Mouse (Mus musculus) T-helper 17 cell (primary cell): ENCODE measurements around the gene Dnajc11.

ENCODE experiments used
- in situ Hi-C, 2 experiments: fragments of 300-600 bp; cut with MboI, MseI; formaldehyde crosslinking; loops; 1 replicate in 1 of 2; 2 replicates in 1 of 2; pipeline ENCODE4 v1.15.1; 2025; ENCODE audit warnings: high pct_unique_total_duplicates in 2 of 2

The Dnajc11 gene

GRCm38 (mm10) chr4:152028456-152028855, 95.0 kb downstream of the Dnajc11 start:
- in situ Hi-C loops: loop anchor here (5.0 kb wide), 1 partner anchor 46 kb away; no protein-coding TSS in a partner anchor

DNA sequence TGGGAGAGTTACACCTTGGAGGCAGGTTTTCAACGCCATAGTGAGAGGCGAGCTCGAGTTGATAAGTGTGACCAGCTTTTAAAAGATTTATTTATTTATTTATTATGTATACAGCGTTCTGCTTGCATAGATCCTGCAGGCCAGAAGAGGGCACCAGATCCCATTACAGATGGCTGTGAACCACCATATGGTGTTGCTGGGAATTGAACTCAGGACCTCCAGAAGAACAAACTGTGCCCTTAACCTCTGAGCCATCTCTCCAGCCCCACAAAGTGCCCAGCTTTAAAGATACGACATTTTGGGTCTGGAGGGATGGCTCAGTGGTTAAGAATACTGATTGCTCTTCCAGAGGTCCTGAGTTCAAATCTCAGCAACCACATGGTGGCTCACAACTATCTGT, 95.6 kb downstream of the Dnajc11 start:
- in situ Hi-C loops: loop anchor here (5.0 kb wide), 1 partner anchor 47 kb away; no protein-coding TSS in a partner anchor

GRCm38 (mm10) chr4:152029997-152030396, 96.5 kb downstream of the Dnajc11 start:
- in situ Hi-C loops: loop anchor here (5.0 to 10.0 kb wide), 2 partner anchors 48 to 1655 kb away; no protein-coding TSS in a partner anchor
